Mouse (Mus musculus) kidney, adult 8-10 months (tissue): ENCODE data around the gene Schip1.
A peak's percentile ranks its signal among the peaks of the same experiment; 100 is the strongest.

ENCODE experiments used
- DNase-seq, 2 experiments: peaks; one replicate each; pipeline ENCODE4 v3.0.0; 2022

Gene Schip1

GRCm38 (mm10) chr3:68271881-68272280 lies 207.3 kb downstream of the Schip1 start:
- DNase-seq: no peak

GRCm38 (mm10) chr3:68282844-68283594 lies 218.4 kb downstream of the Schip1 start:
- DNase-seq: no peak

GRCm38 (mm10) chr3:68283595-68283991 lies 219.0 kb downstream of the Schip1 start:
- no peak for DNase-seq

- DNase-seq: no peak
Observed at GRCm38 (mm10) chr3:68284500-68284899, 219.9 kb downstream of the Schip1 start.

GRCm38 (mm10) chr3:68296752-68297151 lies 232.2 kb downstream of the Schip1 start:
- no peak for DNase-seq

DNA sequence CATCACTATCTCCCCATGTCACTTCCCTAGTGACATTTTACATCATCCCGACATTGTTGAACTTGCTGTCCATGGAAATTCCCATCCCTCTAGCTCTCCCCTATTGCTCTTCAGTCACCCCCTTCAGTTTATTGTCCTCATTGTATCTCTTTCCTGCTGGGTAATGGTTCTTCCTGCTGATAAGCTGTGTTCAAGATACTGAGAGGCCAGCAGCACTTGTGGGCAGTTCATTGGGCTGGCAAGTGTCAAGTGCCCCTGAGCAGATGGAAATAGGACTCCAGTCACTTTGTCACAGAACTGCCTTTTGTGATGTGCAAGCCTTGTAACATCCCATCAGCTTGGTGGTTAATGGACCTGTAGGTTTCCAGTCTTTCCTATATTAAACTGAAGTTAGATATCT lies 241.0 kb downstream of the Schip1 start:
- no peak for DNase-seq

- DNase-seq: no peak
Observed at GRCm38 (mm10) chr3:68306726-68307125, 242.1 kb downstream of the Schip1 start.

DNA sequence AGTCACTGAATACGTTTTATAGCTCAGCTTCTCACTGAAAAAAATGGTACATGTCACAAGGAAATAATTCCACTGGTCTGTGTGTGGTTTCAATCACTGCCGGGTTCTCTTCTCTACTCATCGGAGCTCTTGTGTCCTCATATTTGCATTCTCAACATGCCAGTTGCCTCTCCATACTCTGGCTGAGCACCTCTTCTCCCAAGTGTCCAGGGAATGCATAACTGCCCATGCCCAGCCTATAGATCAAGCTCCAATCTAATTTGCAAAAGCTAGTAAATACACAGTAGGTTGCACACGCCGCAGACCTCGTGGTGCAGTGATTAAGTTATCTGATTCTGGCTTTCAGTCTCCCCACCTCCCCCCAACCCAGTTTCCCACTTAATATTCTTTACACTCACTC lies 261.0 kb downstream of the Schip1 start:
- DNase-seq: no peak

DNA sequence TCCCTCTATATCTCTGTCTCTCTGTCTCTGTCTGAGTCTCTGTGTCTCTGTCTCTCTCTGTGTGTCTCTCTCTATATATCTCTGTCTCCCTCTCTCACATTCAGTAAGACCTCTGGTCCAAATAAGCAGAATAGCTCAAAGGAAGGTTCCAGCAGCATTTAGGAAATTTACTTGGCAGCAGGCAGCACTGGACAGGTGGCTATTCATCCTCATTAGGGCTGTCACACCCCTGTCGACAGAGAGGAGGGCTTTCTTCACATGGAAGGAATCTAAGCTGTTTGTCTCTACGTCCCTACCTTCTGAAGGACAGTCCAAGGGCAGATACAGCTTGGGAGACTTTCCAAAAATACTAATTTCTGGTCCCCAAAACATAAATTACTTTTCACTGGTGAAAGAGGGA lies 267.9 kb downstream of the Schip1 start:
- DNase-seq: no peak

GRCm38 (mm10) chr3:68335501-68335900 lies 270.9 kb downstream of the Schip1 start:
- no peak for DNase-seq

DNA sequence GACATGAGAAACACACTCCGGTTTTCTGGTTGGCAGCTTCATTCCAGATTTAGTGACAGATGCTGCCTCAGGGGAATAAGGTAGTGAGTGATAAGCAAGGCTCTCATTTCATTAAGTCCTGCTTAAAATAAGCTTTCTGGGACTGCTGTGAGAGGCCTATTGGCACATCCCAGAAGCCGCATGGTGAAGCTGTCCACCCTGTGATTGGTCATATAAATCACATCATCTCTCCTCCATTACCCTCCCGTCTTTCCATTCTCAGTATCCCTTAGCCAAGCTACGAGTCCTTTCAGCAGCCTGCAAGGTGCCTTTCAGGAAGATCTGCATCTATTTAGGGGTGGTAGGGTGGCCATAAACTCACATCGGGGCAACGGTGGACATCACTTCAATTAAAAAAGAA lies 286.0 kb downstream of the Schip1 start:
- no peak for DNase-seq

- no peak for DNase-seq
Observed at GRCm38 (mm10) chr3:68351461-68351860, 286.9 kb downstream of the Schip1 start.

- DNase-seq: no peak
Observed at GRCm38 (mm10) chr3:68352961-68353360, 288.4 kb downstream of the Schip1 start.

- DNase-seq: peak; percentile 38 to 39
Observed at GRCm38 (mm10) chr3:68353492-68353891, 288.9 kb downstream of the Schip1 start.

GRCm38 (mm10) chr3:68356516-68356915 lies 291.9 kb downstream of the Schip1 start:
- no peak for DNase-seq

DNA sequence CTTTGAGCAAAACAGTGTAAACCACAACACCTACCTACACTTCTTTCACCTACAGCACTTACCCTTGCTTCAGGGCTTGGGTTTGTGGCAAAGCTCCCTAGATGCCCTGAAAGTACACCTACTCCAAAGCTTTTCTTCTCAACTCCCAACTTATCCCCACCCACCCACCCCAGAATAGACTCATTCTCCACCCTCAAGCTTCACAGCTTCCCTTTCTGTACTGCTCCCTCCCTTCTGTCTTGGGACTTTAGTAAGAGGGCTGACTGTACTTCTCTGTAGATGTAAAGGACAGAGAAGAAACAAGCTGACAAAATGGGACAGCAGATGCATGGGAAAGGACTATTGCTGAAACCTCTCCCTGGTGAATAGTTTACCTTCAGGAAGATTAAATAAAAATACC lies 303.4 kb downstream of the Schip1 start:
- DNase-seq: no peak

- DNase-seq: no peak
Observed at GRCm38 (mm10) chr3:68372925-68373324, 308.3 kb downstream of the Schip1 start.

DNA sequence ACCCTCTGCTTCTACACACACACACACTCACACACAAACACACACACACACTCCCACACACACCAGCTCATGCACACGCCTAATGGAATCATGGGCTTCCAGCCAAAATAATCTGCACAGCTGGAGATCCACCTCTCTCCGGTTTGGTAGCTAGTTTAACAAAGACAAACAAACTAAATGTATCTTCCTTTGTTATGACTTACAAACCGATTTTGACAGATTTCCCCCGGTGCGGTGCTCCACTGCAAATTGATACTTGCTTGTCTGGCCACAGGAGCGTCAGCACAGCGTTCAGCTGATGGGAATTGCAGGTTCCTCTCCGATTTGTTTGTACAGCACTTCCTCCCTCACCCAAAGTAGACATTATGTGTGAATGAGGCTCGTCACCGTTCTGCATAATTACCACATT lies 310.5 kb downstream of the Schip1 start:
- DNase-seq: no peak

- DNase-seq: no peak
Observed at GRCm38 (mm10) chr3:68377452-68378198, 313.0 kb downstream of the Schip1 start.

GRCm38 (mm10) chr3:68378799-68379198 lies 314.2 kb downstream of the Schip1 start:
- DNase-seq: peak in 1 of 2 experiments; percentile 6

DNA sequence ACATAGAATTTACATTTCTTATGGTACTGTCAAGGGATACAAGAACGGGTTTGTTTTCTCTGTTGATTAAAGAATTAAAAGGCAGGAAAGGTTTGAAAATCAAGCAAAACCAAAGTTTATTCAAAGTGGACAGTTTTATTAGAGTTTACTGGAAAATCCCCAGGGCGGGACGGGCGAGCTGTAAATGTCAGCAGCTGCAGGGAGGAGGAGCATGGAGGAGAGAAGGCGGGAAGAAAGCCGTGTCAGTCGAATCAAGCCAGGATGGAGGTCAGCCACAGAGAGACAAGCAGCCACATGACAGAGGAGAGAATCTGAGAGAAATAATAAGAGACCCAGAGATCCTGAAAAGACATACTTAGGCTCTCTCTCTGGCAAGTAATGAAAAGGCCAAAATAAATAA lies 314.6 kb downstream of the Schip1 start:
- peak; percentile 7 to 17 for DNase-seq

GRCm38 (mm10) chr3:68383672-68384071 lies 319.1 kb downstream of the Schip1 start:
- DNase-seq: no peak

- DNase-seq: no peak
Observed at GRCm38 (mm10) chr3:68385544-68385943, 320.9 kb downstream of the Schip1 start.

- DNase-seq: no peak
Observed at GRCm38 (mm10) chr3:68388023-68388422, 323.4 kb downstream of the Schip1 start.
